Mouse (Mus musculus): ENCODE data around the gene Ptprn2. TPM values are rescaled to one million over a fixed set of nuclear protein-coding genes. Genes with fewer than 3 reads are reported as not detected.

The Ptprn2 gene
- total and polyA plus RNA-seq, 2 experiments from 2014 or later, result 18.4 to 101 TPM

- H3K4me2 ChIP-seq (ENCODE audit: low read depth, low read length), result peak overlapping the region; percentile 77
- ATAC-seq (no peak), DNase-seq (ENCODE audit: low spot score) (no peak)
- TF ChIP-seq CTCF (IDR thresholded peaks at IDR 0.05; ENCODE audit: low read depth), result peak; percentile 20; the same call in 1 of the 2 replicates
- H3K27ac ChIP-seq, result peak overlapping the region; percentile 75; the same call in 1 of the 2 replicates
- H3K9ac ChIP-seq (replicated peaks; ENCODE audit: low read length), result no peak overlapping the region
- no peaks in the 10 kb centered on the region for H3K9me3 ChIP-seq (ENCODE audit: low read length)
- peaks cover 20% of the 10 kb centered on the region for H3K27me3 ChIP-seq (ENCODE audit: insufficient read depth, low read length)
- WGBS, result 12% methylated on average over 24 of the region's 28 CpGs
- H3K36me3 ChIP-seq (ENCODE audit: insufficient read depth, low read length), result no peaks in the 10 kb centered on the region
- H3K4me1 ChIP-seq (ENCODE audit: insufficient read depth, low read length), result peaks cover 5% of the 10 kb centered on the region; the same call in 1 of the 2 replicates
- H3K4me3 ChIP-seq (ENCODE audit: low read length), result peak overlapping the region; percentile 61; the same call in 1 of the 2 replicates
These were observed 667.0 kb downstream of the Ptprn2 start for GRCm38 (mm10) chr12:117152366-117153165.

- 3% methylated on average over 8 of the region's 8 CpGs for WGBS
- no peak for TF ChIP-seq CTCF (IDR thresholded peaks at IDR 0.05; ENCODE audit: low read depth)
- H3K4me3 ChIP-seq (ENCODE audit: low read length), result peak overlapping the region; percentile 61
- no peaks in the 10 kb centered on the region for H3K36me3 ChIP-seq (ENCODE audit: insufficient read depth, low read length)
- ATAC-seq (no peak), DNase-seq (ENCODE audit: low spot score) (no peak)
- H3K9ac ChIP-seq (replicated peaks; ENCODE audit: low read length), result no peak overlapping the region
- H3K27ac ChIP-seq, result peak overlapping the region; percentile 75; the same call in 1 of the 2 replicates
- peaks cover 5% of the 10 kb centered on the region; the same call in 1 of the 2 replicates for H3K4me1 ChIP-seq (ENCODE audit: insufficient read depth, low read length)
- H3K9me3 ChIP-seq (ENCODE audit: low read length), result no peaks in the 10 kb centered on the region
- peak overlapping the region; percentile 77 for H3K4me2 ChIP-seq (ENCODE audit: low read depth, low read length)
- peaks cover 24% of the 10 kb centered on the region for H3K27me3 ChIP-seq (ENCODE audit: insufficient read depth, low read length)
These were observed 667.6 kb downstream of the Ptprn2 start for GRCm38 (mm10) chr12:117153166-117153480.

DNA sequence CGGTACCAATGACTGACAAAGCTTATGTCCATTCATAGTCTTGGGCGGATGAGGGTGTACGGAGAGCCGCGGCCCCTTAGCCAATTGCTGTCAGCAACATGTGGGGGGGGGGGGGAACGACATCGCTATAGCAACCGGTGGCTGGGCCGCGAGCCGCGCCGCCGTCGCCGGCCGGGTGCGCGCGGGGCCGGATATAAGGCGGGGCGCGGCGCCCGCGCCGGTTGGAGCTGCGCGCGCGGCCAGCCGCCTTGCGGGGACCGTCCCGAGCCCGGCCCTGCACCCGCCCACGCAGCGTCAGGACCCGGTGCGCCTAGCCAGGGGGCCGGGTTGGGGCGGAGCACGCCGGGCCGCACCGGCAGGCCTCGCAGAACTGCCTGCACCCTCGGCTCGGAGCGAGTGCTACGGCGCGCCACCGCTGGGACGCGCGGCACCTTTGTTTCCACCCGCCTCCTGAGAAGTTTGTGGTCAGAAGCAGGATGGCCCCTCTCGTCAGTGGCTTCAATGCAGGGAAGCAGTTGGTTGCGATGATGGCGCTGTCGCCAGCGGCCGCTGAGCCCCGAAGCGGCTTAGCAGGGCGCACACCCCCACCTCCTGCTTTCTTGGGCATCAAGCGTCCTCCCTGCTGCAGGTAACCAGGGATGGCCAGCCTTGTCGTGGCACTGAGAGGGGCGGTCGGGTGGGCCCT is 668.3 kb downstream of the Ptprn2 start:
- peaks cover 5% of the 10 kb centered on the region; the same call in 1 of the 2 replicates for H3K4me1 ChIP-seq (ENCODE audit: insufficient read depth, low read length)
- ATAC-seq (peak; percentile 87), DNase-seq (ENCODE audit: low spot score) (peak; percentile 81)
- H3K4me3 ChIP-seq (ENCODE audit: low read length), result peak overlapping the region; percentile 61
- peak overlapping the region; percentile 75 for H3K27ac ChIP-seq
- WGBS, result under 1% methylated on average over 70 of the region's 73 CpGs
- H3K4me2 ChIP-seq (ENCODE audit: low read depth, low read length), result peak overlapping the region; percentile 77
- no peaks in the 10 kb centered on the region for H3K9me3 ChIP-seq (ENCODE audit: low read length)
- no peak; the same call in 1 of the 2 replicates for TF ChIP-seq CTCF (IDR thresholded peaks at IDR 0.05; ENCODE audit: low read depth)
- H3K27me3 ChIP-seq (ENCODE audit: insufficient read depth, low read length), result peaks cover 24% of the 10 kb centered on the region
- peak overlapping the region; percentile 66 for H3K9ac ChIP-seq (replicated peaks; ENCODE audit: low read length)
- H3K36me3 ChIP-seq (ENCODE audit: insufficient read depth, low read length), result no peaks in the 10 kb centered on the region

DNA sequence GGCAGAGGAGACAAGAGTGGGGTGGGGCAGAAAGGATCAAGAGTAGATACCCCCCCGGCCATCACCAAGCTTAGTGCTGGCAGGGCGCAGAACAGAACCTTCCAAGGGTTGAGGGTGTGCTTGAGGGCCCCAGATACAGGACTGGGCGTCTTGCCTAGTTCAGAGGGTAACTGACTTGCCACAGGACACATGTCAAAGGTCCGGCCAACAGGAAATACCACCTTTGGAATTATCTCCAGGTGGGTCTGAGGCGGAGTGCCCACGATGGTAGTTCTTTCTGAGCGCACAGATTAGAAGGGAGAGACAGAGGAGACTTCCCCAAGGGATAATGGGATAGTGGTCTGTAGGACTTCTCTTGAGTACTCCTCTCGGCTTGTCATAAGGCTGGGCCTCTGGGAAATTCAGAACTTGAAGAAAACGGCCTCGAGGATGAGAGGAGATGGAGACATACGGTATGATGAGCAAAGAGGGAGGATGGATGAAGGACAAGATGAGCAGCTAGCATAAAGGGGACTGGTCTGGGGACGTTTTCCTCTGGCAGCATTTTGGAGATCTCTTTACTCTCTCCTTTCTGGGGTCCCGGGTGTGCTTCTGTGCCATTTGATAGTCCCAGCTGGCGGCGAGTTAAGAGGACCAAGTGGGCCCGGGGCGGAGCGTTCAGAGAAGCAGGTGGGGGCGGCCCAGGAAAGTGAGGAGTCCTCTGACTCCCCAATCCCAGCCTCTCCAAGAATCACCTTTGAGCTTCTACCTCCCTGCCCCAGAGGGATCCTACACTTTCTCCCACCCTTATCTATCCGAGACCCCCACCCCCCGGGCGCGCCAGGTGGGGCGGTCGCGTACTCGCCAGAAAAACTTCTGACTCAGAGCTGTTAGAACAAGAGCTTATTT is 669.1 kb downstream of the Ptprn2 start:
- Histone ChIP-seq H3K9me3 (ENCODE audit: low read length) (no peaks in the 10 kb centered on the region), H3K9ac (replicated peaks; ENCODE audit: low read length) (peak overlapping the region; percentile 66), H3K27me3 (ENCODE audit: insufficient read depth, low read length) (peaks cover 24% of the 10 kb centered on the region), H3K27ac (peak overlapping the region; percentile 75), H3K4me3 (ENCODE audit: low read length) (peak overlapping the region; percentile 61), H3K4me1 (ENCODE audit: insufficient read depth, low read length) (peaks cover 9% of the 10 kb centered on the region; the same call in 1 of the 2 replicates), H3K4me2 (ENCODE audit: low read depth, low read length) (peak overlapping the region; percentile 77), H3K36me3 (ENCODE audit: insufficient read depth, low read length) (no peaks in the 10 kb centered on the region)
- WGBS, result under 1% methylated on average over 27 of the region's 27 CpGs
- TF ChIP-seq CTCF (IDR thresholded peaks at IDR 0.05; ENCODE audit: low read depth), result no peak
- ATAC-seq (peak; percentile 30), DNase-seq (ENCODE audit: low spot score) (no peak)

DNA sequence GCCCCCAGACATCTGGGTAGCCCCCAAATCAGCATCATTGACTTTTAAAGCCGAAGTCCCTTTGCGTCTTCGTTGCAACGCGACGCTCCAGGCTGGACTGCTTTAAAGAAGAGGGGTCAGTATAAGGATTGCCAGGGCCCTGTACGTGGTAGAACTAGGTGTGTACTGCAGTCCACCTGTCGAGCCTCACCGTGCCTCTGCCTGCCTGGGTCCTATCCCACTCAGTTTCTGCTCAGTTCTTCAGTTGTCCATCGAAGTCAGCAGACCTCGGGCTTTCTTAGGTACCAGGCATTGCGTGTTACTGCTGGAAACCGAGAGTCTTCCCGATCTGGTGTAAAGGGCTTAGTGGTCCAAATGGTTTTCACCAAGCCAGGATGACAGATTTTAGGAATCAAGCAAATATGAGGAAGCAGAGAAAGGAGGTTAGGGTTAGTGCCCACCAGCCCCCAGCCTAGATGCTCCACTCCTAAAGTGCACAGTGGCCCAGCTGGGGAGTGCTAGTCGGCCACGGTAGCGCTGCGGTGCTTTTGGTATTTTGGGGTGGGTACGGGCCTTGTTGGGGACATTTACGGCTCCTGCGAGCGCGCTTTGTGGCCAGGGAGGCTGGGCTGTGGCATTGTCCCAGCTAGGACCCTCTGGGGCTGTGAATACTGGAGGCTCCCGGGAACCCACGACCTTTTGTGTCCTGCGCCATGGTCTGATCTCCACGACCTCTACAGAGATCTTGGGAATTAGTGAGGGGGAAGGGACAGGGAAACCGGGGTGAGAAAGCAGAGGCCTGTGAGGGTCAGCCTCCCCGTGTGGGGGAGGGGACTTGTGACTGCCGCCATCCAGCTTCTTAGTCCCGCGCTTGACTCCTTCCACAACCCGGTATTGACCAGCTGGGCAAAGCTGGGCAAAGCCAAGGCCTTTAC is 670.0 kb downstream of the Ptprn2 start:
- peak overlapping the region; percentile 77 for H3K4me2 ChIP-seq (ENCODE audit: low read depth, low read length)
- H3K27ac ChIP-seq, result peak overlapping the region; percentile 75
- no peaks in the 10 kb centered on the region for H3K9me3 ChIP-seq (ENCODE audit: low read length)
- no peaks in the 10 kb centered on the region for H3K36me3 ChIP-seq (ENCODE audit: insufficient read depth, low read length)
- H3K4me1 ChIP-seq (ENCODE audit: insufficient read depth, low read length), result peaks cover 10% of the 10 kb centered on the region; the same call in 1 of the 2 replicates
- ATAC-seq, result no peak
- H3K4me3 ChIP-seq (ENCODE audit: low read length), result peak overlapping the region; percentile 61
- peaks cover 24% of the 10 kb centered on the region for H3K27me3 ChIP-seq (ENCODE audit: insufficient read depth, low read length)
- WGBS, result 6% methylated on average over 33 of the region's 33 CpGs
- TF ChIP-seq CTCF (IDR thresholded peaks at IDR 0.05; ENCODE audit: low read depth), result no peak
- peak overlapping the region; percentile 66 for H3K9ac ChIP-seq (replicated peaks; ENCODE audit: low read length)
- no peak for DNase-seq (ENCODE audit: low spot score)
